Mouse (Mus musculus) heart, embryonic 14.5 days (tissue): ENCODE results near the gene Kndc1. TPM values are rescaled to one million over a fixed set of nuclear protein-coding genes. Genes with fewer than 3 reads are reported as not detected.

Source experiments
- ATAC-seq: fragments of 200-750 bp; cut with Nextera tagmentation; 2 replicates; pipeline ENCODE4 v1.8.0; 2017; ENCODE audit warnings: low read depth, moderate TSS enrichment; ENCODE audit not compliant: insufficient number of reproducible peaks, insufficient read depth, low FRiP score
- H3K27ac ChIP-seq, 2 experiments: fragments of 200-500 bp in 1 of 2; fragments of 300-500 bp in 1 of 2; sonication (generic) in 1 of 2; replicated peaks in 1 of 2; 2 replicates each; pipeline ENCODE4 v1.5.1; 2012 to 2014; ENCODE audit warnings: low read depth in 2 of 2, low read length in 2 of 2, control low read depth in 1 of 2, mild to moderate bottlenecking in 1 of 2, mixed read lengths in 1 of 2; ENCODE audit not compliant: control insufficient read depth in 1 of 2, insufficient read depth in 1 of 2
- H3K27me3 ChIP-seq: fragments of 300-500 bp; sonication (generic); 2 replicates; pipeline ENCODE4 v1.6.1; 2014; ENCODE audit warnings: mild to moderate bottlenecking, low read length, control low read depth; ENCODE audit not compliant: control insufficient read depth, insufficient read depth
- H3K36me3 ChIP-seq: fragments of 300-500 bp; sonication (generic); 2 replicates; pipeline ENCODE4 v1.6.1; 2014; ENCODE audit warnings: mild to moderate bottlenecking, control low read depth, low read length, mixed read lengths; ENCODE audit not compliant: control insufficient read depth, insufficient read depth
- H3K4me1 ChIP-seq, 2 experiments: fragments of 200-500 bp in 1 of 2; fragments of 300-500 bp in 1 of 2; sonication (generic) in 1 of 2; 2 replicates each; pipeline ENCODE4 v1.6.1; 2012 to 2014; ENCODE audit warnings: low read length in 2 of 2, control low read depth in 1 of 2, mixed read lengths in 1 of 2; ENCODE audit not compliant: control insufficient read depth in 2 of 2, insufficient read depth in 2 of 2
- H3K4me2 ChIP-seq: fragments of 300-500 bp; sonication (generic); 2 replicates; pipeline ENCODE4 v1.6.1; 2014; ENCODE audit warnings: mild to moderate bottlenecking, low read length
- H3K4me3 ChIP-seq, 2 experiments: fragments of 200-500 bp in 1 of 2; fragments of 300-500 bp in 1 of 2; sonication (generic) in 1 of 2; 2 replicates each; pipeline ENCODE4 v1.5.1; 2012 to 2014; ENCODE audit warnings: low read length in 2 of 2, mild to moderate bottlenecking in 2 of 2, control low read depth in 1 of 2, low read depth in 1 of 2, moderate library complexity in 1 of 2; ENCODE audit not compliant: control insufficient read depth in 1 of 2, insufficient read depth in 1 of 2
- H3K9ac ChIP-seq: fragments of 300-500 bp; sonication (generic); 2 replicates; pipeline ENCODE4 v1.6.1; 2014; ENCODE audit warnings: mild to moderate bottlenecking, low read length
- H3K9me3 ChIP-seq: fragments of 300-500 bp; sonication (generic); 2 replicates; pipeline ENCODE4 v1.6.1; 2016; ENCODE audit warnings: low read length, control low read depth; ENCODE audit not compliant: control insufficient read depth
- WGBS: fragments of 180-500 bp; shearing (Covaris S2); extraction: QIAGEN DNeasy Blood & Tissue Kit; methylation state at CpG from one replicate; pipeline ENCODE4 v1.1.7; 2014; 5-methylcytosine and 5-hydroxymethylcytosine counted together
- polyA plus RNA-seq: library from polyadenylated mRNA; unstranded; fragments of >200 nt; fragmentation: Nextera tagmentation; extraction: Ambion mirVana; gene quantifications from 2 replicates; pipeline ENCODE4 v1.2.1, GENCODE M21; 2014

Kndc1 gene
- polyA plus RNA-seq, 1 experiment from 2014 or later: 0.16 TPM

GRCm38 (mm10) chr7:139916345-139916744, 21.8 kb downstream of the Kndc1 start:
- no peak overlapping the region for H3K27ac ChIP-seq
- H3K4me2 ChIP-seq: no peak overlapping the region
- WGBS: 0% methylated on average over 1 of the region's 1 CpGs
- no peak overlapping the region for H3K9ac ChIP-seq
- H3K36me3 ChIP-seq: no peaks in the 10 kb centered on the region
- 0 out of 4 replicates have a peak, but pooled peaks cover 0 to 6% of the 10 kb centered on the region in 2 experiments for H3K4me1 ChIP-seq
- H3K4me3 ChIP-seq: no peak overlapping the region
- H3K9me3 ChIP-seq: no peaks in the 10 kb centered on the region
- ATAC-seq: no peak
- peaks cover 63% of the 10 kb centered on the region for H3K27me3 ChIP-seq

- no peaks in the 10 kb centered on the region for H3K9me3 ChIP-seq
- H3K9ac ChIP-seq: no peak overlapping the region
- WGBS: 69% methylated on average over 4 of the region's 4 CpGs
- H3K4me2 ChIP-seq: no peak overlapping the region
- no peak for ATAC-seq
- H3K4me1 ChIP-seq: 0 out of 4 replicates have a peak, but pooled peaks cover 0 to 6% of the 10 kb centered on the region in 2 experiments
- H3K27me3 ChIP-seq: peaks cover 54% of the 10 kb centered on the region
- H3K4me3 ChIP-seq: no peak overlapping the region
- no peaks in the 10 kb centered on the region for H3K36me3 ChIP-seq
- H3K27ac ChIP-seq: no peak overlapping the region
Measured at GRCm38 (mm10) chr7:139918262-139918661, 23.8 kb downstream of the Kndc1 start.

- WGBS: 17% methylated on average over 11 of the region's 11 CpGs
Measured at GRCm38 (mm10) chr7:139930732-139931131, 36.2 kb downstream of the Kndc1 start.

GRCm38 (mm10) chr7:139936705-139937104, 42.2 kb downstream of the Kndc1 start:
- no peak for ATAC-seq
- Histone ChIP-seq H3K9ac (no peak overlapping the region), H3K4me1 (no peaks in the 10 kb centered on the region)

More at GRCm38 (mm10) chr7:139930732-139931131, 36.2 kb downstream of the Kndc1 start:
- Histone ChIP-seq H3K4me3 (no peak overlapping the region), H3K4me1 (no peaks in the 10 kb centered on the region), H3K4me2 (no peak overlapping the region), H3K9ac (no peak overlapping the region), H3K27me3 (peaks cover 13% of the 10 kb centered on the region; the same call in 1 of the 2 replicates), H3K27ac (no peak overlapping the region), H3K36me3 (no peaks in the 10 kb centered on the region), H3K9me3 (no peaks in the 10 kb centered on the region)
- ATAC-seq: no peak

GRCm38 (mm10) chr7:139937138-139937537, 42.6 kb downstream of the Kndc1 start:
- 61% methylated on average over 3 of the region's 3 CpGs for WGBS
- no peak overlapping the region for H3K4me2 ChIP-seq
- H3K9ac ChIP-seq: no peak overlapping the region
- no peak for ATAC-seq
- no peaks in the 10 kb centered on the region for H3K4me1 ChIP-seq
- H3K9me3 ChIP-seq: no peaks in the 10 kb centered on the region
- no peaks in the 10 kb centered on the region for H3K36me3 ChIP-seq
- H3K27me3 ChIP-seq: peaks cover 41% of the 10 kb centered on the region
- H3K27ac ChIP-seq: no peak overlapping the region
- no peak overlapping the region for H3K4me3 ChIP-seq

More at GRCm38 (mm10) chr7:139936705-139937104, 42.2 kb downstream of the Kndc1 start:
- Histone ChIP-seq H3K27ac (no peak overlapping the region), H3K9me3 (no peaks in the 10 kb centered on the region), H3K4me3 (no peak overlapping the region), H3K36me3 (no peaks in the 10 kb centered on the region), H3K4me2 (no peak overlapping the region), H3K27me3 (peaks cover 36% of the 10 kb centered on the region)
- 85% methylated on average over 10 of the region's 10 CpGs for WGBS

GRCm38 (mm10) chr7:139937810-139938209, 43.3 kb downstream of the Kndc1 start:
- 53% methylated on average over 5 of the region's 5 CpGs for WGBS
- Histone ChIP-seq H3K27me3 (peaks cover 47% of the 10 kb centered on the region), H3K9me3 (no peaks in the 10 kb centered on the region)

GRCm38 (mm10) chr7:139940476-139941209, 46.1 kb downstream of the Kndc1 start:
- Histone ChIP-seq H3K4me1 (peaks cover 6 to 10% of the 10 kb centered on the region in 2 experiments; a peak in 3 of 4 replicates), H3K9ac (no peak overlapping the region), H3K36me3 (no peaks in the 10 kb centered on the region), H3K4me2 (no peak overlapping the region), H3K27me3 (peaks cover 76% of the 10 kb centered on the region), H3K27ac (no peak overlapping the region), H3K9me3 (no peaks in the 10 kb centered on the region), H3K4me3 (no peak overlapping the region)
- ATAC-seq: no peak
- WGBS: 54% methylated on average over 16 of the region's 16 CpGs

More at GRCm38 (mm10) chr7:139937810-139938209, 43.3 kb downstream of the Kndc1 start:
- Histone ChIP-seq H3K4me2 (no peak overlapping the region), H3K4me1 (no peaks in the 10 kb centered on the region), H3K4me3 (no peak overlapping the region), H3K27ac (no peak overlapping the region), H3K36me3 (no peaks in the 10 kb centered on the region), H3K9ac (no peak overlapping the region)
- ATAC-seq: no peak
